Mouse (Mus musculus): ENCODE results near the gene Rpl12. TPM values are rescaled to one million over a fixed set of nuclear protein-coding genes. Genes with fewer than 3 reads are reported as not detected.

The Rpl12 gene
- polyA plus RNA-seq, 1 experiment from 2014 or later = 79.3 TPM

Other genes with a start within 250 kb of the Rpl12 start
- 45.5 and 66.6 TPM in 2 replicates for gene Cdk9, start 248.5 kb upstream of the Rpl12 start, polyA plus RNA-seq (2015; fragmentation: Nextera tagmentation; extraction: Ambion mirVana)
- 25.7 and 33.4 TPM in 2 replicates for gene Sh2d3c, start 240.5 kb upstream of the Rpl12 start, polyA plus RNA-seq (2015; fragmentation: Nextera tagmentation; extraction: Ambion mirVana)
- gene 6330409D20Rik, start 220.5 kb upstream of the Rpl12 start, polyA plus RNA-seq (2015; fragmentation: Nextera tagmentation; extraction: Ambion mirVana) = 0.16 TPM in 1 of 2 replicates, not detected in the other
- gene Tor2a, start 204.3 kb upstream of the Rpl12 start, polyA plus RNA-seq (2015; fragmentation: Nextera tagmentation; extraction: Ambion mirVana) = 31.2 and 41.1 TPM in 2 replicates
- gene Ttc16, start 185.9 kb upstream of the Rpl12 start, polyA plus RNA-seq (2015; fragmentation: Nextera tagmentation; extraction: Ambion mirVana) = 0.15 and 0.32 TPM in 2 replicates
- gene Ptrh1, start 185.8 kb upstream of the Rpl12 start, polyA plus RNA-seq (2015; fragmentation: Nextera tagmentation; extraction: Ambion mirVana) = 3.0 and 4.8 TPM in 2 replicates
- 0.16 and 0.52 TPM in 2 replicates for gene Cfap157, start 177.1 kb upstream of the Rpl12 start, polyA plus RNA-seq (2015; fragmentation: Nextera tagmentation; extraction: Ambion mirVana)
- gene Stxbp1, start 114.3 kb upstream of the Rpl12 start, polyA plus RNA-seq (2015; fragmentation: Nextera tagmentation; extraction: Ambion mirVana) = 23.8 and 28.3 TPM in 2 replicates
- gene Fam129b, start 85.4 kb upstream of the Rpl12 start, polyA plus RNA-seq (2015; fragmentation: Nextera tagmentation; extraction: Ambion mirVana) = 43.0 and 57.4 TPM in 2 replicates
- gene Lrsam1, start 55 bp downstream of the Rpl12 start, polyA plus RNA-seq (2015; fragmentation: Nextera tagmentation; extraction: Ambion mirVana) = 8.3 and 9.3 TPM in 2 replicates
- gene Slc2a8, start 20.5 kb downstream of the Rpl12 start, polyA plus RNA-seq (2015; fragmentation: Nextera tagmentation; extraction: Ambion mirVana) = 20.4 and 23.6 TPM in 2 replicates
- 6.9 and 11.4 TPM in 2 replicates for gene Garnl3, start 170.1 kb downstream of the Rpl12 start, polyA plus RNA-seq (2015; fragmentation: Nextera tagmentation; extraction: Ambion mirVana)